Mouse (Mus musculus) cerebellum, adult 2 months (tissue): Measurements from ENCODE around the gene Apom.

Experiments
- CTCF ChIP-seq: fragments of 200-500 bp; IDR thresholded peaks from 2 replicates; pipeline ENCODE4 v1.5.1; 2011; ENCODE audit warnings: low read depth, mild to moderate bottlenecking, control low read depth, low read length, moderate library complexity, borderline replicate concordance; ENCODE audit not compliant: insufficient read depth
- POLR2A ChIP-seq: fragments of 200-500 bp; IDR thresholded peaks from 2 replicates; pipeline ENCODE4 v1.6.1; 2011; ENCODE audit warnings: low read length, control low read depth, borderline replicate concordance; ENCODE audit not compliant: insufficient read depth

DNA sequence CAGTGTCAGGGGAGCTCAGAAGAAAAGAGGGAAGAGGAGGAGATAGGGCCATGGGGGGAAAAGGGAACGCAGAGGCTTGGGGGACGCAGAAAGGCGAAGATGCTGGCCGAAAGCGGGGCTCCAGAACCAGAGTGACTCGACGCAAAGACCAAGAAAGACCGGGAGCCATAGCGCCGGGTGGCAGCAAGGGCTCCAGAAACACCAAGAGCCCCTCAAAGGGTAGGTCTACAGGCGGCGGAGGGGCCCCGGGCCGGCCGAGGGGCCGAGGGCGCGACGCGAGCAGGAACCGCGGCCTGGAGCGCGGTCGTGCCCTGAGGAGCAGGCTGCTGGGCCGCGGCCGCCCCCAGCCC is 32.3 kb upstream of the Apom start:
- TF ChIP-seq POLR2A (no peak), CTCF (no peak)
